Mouse (Mus musculus) hindbrain, embryonic 14.5 days (tissue): ENCODE results near the gene Vps8. TPM values are rescaled to one million over a fixed set of nuclear protein-coding genes. Genes with fewer than 3 reads are reported as not detected.

Experiments
- ATAC-seq: fragments of 200-750 bp; cut with Nextera tagmentation; 2 replicates; pipeline ENCODE4 v1.8.0; 2017; ENCODE audit warnings: moderate number of reproducible peaks, mild to moderate bottlenecking, moderate TSS enrichment, moderate library complexity; ENCODE audit not compliant: low FRiP score
- DNase-seq: peaks from one replicate; pipeline ENCODE4 v3.0.0-alpha.2; 2015; ENCODE audit warnings: low spot score
- H3K27ac ChIP-seq: fragments of 300-500 bp; sonication (generic); 2 replicates; pipeline ENCODE4 v1.5.1; 2014; ENCODE audit warnings: mild to moderate bottlenecking, moderate library complexity
- H3K27me3 ChIP-seq: fragments of 300-500 bp; sonication (generic); 2 replicates; pipeline ENCODE4 v1.6.1; 2014; ENCODE audit warnings: mild to moderate bottlenecking, low read length, mixed read lengths; ENCODE audit not compliant: control insufficient read depth, insufficient read depth
- H3K36me3 ChIP-seq: fragments of 300-500 bp; sonication (generic); replicated peaks from 2 replicates; pipeline ENCODE4 v1.6.1; 2014; ENCODE audit not compliant: control insufficient read depth, insufficient read depth
- H3K4me1 ChIP-seq: fragments of 300-500 bp; sonication (generic); replicated peaks from 2 replicates; pipeline ENCODE4 v1.6.1; 2014; ENCODE audit warnings: antibody characterized with exemption, low read length, mixed read lengths; ENCODE audit not compliant: control insufficient read depth, insufficient read depth
- H3K4me2 ChIP-seq: fragments of 300-500 bp; sonication (generic); replicated peaks from 2 replicates; pipeline ENCODE4 v1.6.1; 2014; ENCODE audit warnings: mild to moderate bottlenecking, moderate library complexity
- H3K4me3 ChIP-seq: fragments of 300-500 bp; sonication (generic); replicated peaks from 2 replicates; pipeline ENCODE4 v1.5.1; 2014; ENCODE audit warnings: mild to moderate bottlenecking, low read length
- H3K9ac ChIP-seq: fragments of 300-500 bp; sonication (generic); 2 replicates; pipeline ENCODE4 v1.6.1; 2014
- H3K9me3 ChIP-seq: fragments of 300-500 bp; sonication (generic); 2 replicates; pipeline ENCODE4 v1.6.1; 2016; ENCODE audit warnings: low read length; ENCODE audit not compliant: control insufficient read depth
- WGBS: fragments of 180-500 bp; shearing (Covaris S2); extraction: QIAGEN DNeasy Blood & Tissue Kit; methylation state at CpG from one replicate; pipeline ENCODE4 v1.1.7; 2014; 5-methylcytosine and 5-hydroxymethylcytosine counted together
- polyA plus RNA-seq: library from polyadenylated mRNA; unstranded; fragments of >200 nt; fragmentation: Nextera tagmentation; extraction: Ambion mirVana; gene quantifications from 2 replicates; pipeline ENCODE4 v1.2.1, GENCODE M21; 2014

Vps8 gene
- polyA plus RNA-seq, result 37.0 and 40.7 TPM in 2 replicates

- Histone ChIP-seq H3K9ac (peak within 1 kb of the TSS; percentile 93), H3K27ac (peak within 1 kb of the TSS; percentile 78), H3K9me3 (no peaks in the 10 kb centered on the region), H3K27me3 (no peaks in the 10 kb centered on the region), H3K4me2 (peak within 1 kb of the TSS; percentile 92), H3K36me3 (no peaks in the 10 kb centered on the region), H3K4me3 (peak within 1 kb of the TSS; percentile 91), H3K4me1 (peaks cover 10% of the 10 kb centered on the region)
- ATAC-seq (peak; percentile 97), DNase-seq (peak; percentile 93)
- 1% methylated on average over 61 of the region's 71 CpGs for WGBS
Observed at GRCm38 (mm10) chr16:21422645-21423545, at the start of gene Vps8. Gene Vps8 (plus strand): TSS chr16:21423118.

GRCm38 (mm10) chr16:21373316-21373960 is 49.5 kb upstream of the Vps8 start:
- Histone ChIP-seq H3K9me3 (no peaks in the 10 kb centered on the region), H3K36me3 (no peaks in the 10 kb centered on the region), H3K9ac (no peak overlapping the region), H3K27ac (no peak overlapping the region; the same call in 1 of the 2 replicates), H3K4me3 (no peak overlapping the region), H3K4me1 (peaks cover 8% of the 10 kb centered on the region; the same call in 1 of the 2 replicates), H3K4me2 (no peak overlapping the region), H3K27me3 (no peaks in the 10 kb centered on the region)
- DNase-seq, result no peak
- ATAC-seq, result peak; percentile 44; the same call in 1 of the 2 replicates
- 46% methylated on average over 7 of the region's 7 CpGs for WGBS

GRCm38 (mm10) chr16:21374067-21374466 is 48.9 kb upstream of the Vps8 start:
- Histone ChIP-seq H3K36me3 (no peaks in the 10 kb centered on the region), H3K27ac (no peak overlapping the region), H3K4me3 (no peak overlapping the region), H3K4me1 (peaks cover 8% of the 10 kb centered on the region; the same call in 1 of the 2 replicates), H3K4me2 (no peak overlapping the region), H3K9me3 (no peaks in the 10 kb centered on the region), H3K9ac (no peak overlapping the region), H3K27me3 (no peaks in the 10 kb centered on the region)
- 65% methylated on average over 5 of the region's 6 CpGs for WGBS
- DNase-seq (no peak), ATAC-seq (no peak)

- Histone ChIP-seq H3K9ac (no peak overlapping the region), H3K4me1 (peaks cover 8% of the 10 kb centered on the region; the same call in 1 of the 2 replicates), H3K27me3 (no peaks in the 10 kb centered on the region), H3K36me3 (no peaks in the 10 kb centered on the region), H3K27ac (no peak overlapping the region), H3K4me3 (no peak overlapping the region), H3K4me2 (no peak overlapping the region), H3K9me3 (no peaks in the 10 kb centered on the region)
- 89% methylated on average over 8 of the region's 8 CpGs for WGBS
- ATAC-seq (no peak), DNase-seq (no peak)
Observed at GRCm38 (mm10) chr16:21375147-21375546, 47.8 kb upstream of the Vps8 start.

GRCm38 (mm10) chr16:21376316-21376715 is 46.6 kb upstream of the Vps8 start:
- Histone ChIP-seq H3K4me3 (no peak overlapping the region), H3K4me1 (peaks cover 8% of the 10 kb centered on the region; the same call in 1 of the 2 replicates), H3K27me3 (no peaks in the 10 kb centered on the region), H3K4me2 (no peak overlapping the region), H3K36me3 (no peaks in the 10 kb centered on the region), H3K9ac (no peak overlapping the region), H3K9me3 (no peaks in the 10 kb centered on the region), H3K27ac (no peak overlapping the region)
- 89% methylated on average over 8 of the region's 8 CpGs for WGBS
- no peak for DNase-seq
- no peak for ATAC-seq

GRCm38 (mm10) chr16:21376949-21377604 is 45.8 kb upstream of the Vps8 start:
- Histone ChIP-seq H3K27ac (no peak overlapping the region; the same call in 1 of the 2 replicates), H3K4me1 (peaks cover 8% of the 10 kb centered on the region; the same call in 1 of the 2 replicates), H3K36me3 (no peaks in the 10 kb centered on the region), H3K9me3 (no peaks in the 10 kb centered on the region), H3K4me3 (no peak overlapping the region), H3K27me3 (no peaks in the 10 kb centered on the region), H3K9ac (no peak overlapping the region), H3K4me2 (no peak overlapping the region)
- 42% methylated on average over 7 of the region's 7 CpGs for WGBS
- DNase-seq (no peak), ATAC-seq (no peak)

- ATAC-seq, result no peak
- 33% methylated on average over 4 of the region's 4 CpGs for WGBS
Observed at GRCm38 (mm10) chr16:21377605-21377968, 45.3 kb upstream of the Vps8 start.

GRCm38 (mm10) chr16:21381469-21381868 is 41.4 kb upstream of the Vps8 start:
- Histone ChIP-seq H3K4me2 (no peak overlapping the region), H3K27me3 (no peaks in the 10 kb centered on the region), H3K9ac (no peak overlapping the region), H3K9me3 (no peaks in the 10 kb centered on the region), H3K36me3 (no peaks in the 10 kb centered on the region), H3K4me3 (no peak overlapping the region), H3K27ac (no peak overlapping the region), H3K4me1 (no peaks in the 10 kb centered on the region)
- DNase-seq (no peak), ATAC-seq (no peak)
- 80% methylated on average over 1 of the region's 1 CpGs for WGBS

More at GRCm38 (mm10) chr16:21377605-21377968, 45.3 kb upstream of the Vps8 start:
- Histone ChIP-seq H3K9ac (no peak overlapping the region), H3K27ac (no peak overlapping the region), H3K4me1 (peaks cover 8% of the 10 kb centered on the region; the same call in 1 of the 2 replicates), H3K4me3 (no peak overlapping the region), H3K4me2 (no peak overlapping the region), H3K9me3 (no peaks in the 10 kb centered on the region), H3K27me3 (no peaks in the 10 kb centered on the region), H3K36me3 (no peaks in the 10 kb centered on the region)
- DNase-seq, result no peak
